Mouse (Mus musculus): Measurements from ENCODE around the gene Sap30.
A peak's percentile ranks its signal among the peaks of the same experiment; 100 is the strongest.

DNA sequence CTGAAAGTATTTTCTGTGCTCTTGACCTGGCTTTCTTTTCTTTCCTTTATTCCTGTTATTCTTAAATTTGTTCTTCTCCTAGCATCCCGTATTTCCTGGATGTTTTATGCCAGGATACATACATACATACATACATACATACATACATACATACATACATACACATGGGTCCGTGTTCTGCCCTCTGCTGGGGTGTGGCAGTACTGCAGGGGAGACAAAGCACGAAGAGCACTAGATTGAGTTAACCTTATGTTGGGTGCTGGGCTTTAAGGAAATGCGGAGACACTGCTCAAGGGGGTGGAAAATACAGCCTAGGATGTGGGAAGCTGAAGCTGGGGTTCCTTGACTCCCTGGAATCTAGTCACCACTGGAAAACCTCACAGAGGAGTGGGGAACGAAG lies 16.0 kb upstream of the Sap30 start:
- TF ChIP-seq CTCF (IDR thresholded peaks at IDR 0.05; ENCODE audit: low read depth) (peak; percentile 93), EP300 (optimal IDR thresholded peaks at IDR 0.05) (no peak)
